Mouse (Mus musculus): ENCODE data around the gene Trp53.
"Not testable (repeated sequence)": the region's sequence is repeated elsewhere in the genome, so short reads cannot be mapped to it uniquely, and the experiment has no call there.

The Trp53 gene

DNA sequence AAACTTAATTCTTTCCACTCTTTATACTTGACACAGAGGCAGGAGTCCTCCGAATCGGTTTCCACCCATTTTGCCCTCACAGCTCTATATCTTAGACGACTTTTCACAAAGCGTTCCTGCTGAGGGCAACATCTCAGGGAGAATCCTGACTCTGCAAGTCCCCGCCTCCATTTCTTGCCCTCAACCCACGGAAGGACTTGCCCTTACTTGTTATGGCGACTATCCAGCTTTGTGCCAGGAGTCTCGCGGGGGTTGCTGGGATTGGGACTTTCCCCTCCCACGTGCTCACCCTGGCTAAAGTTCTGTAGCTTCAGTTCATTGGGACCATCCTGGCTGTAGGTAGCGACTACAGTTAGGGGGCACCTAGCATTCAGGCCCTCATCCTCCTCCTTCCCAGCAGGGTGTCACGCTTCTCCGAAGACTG is at the start of gene Trp53, which contains the start of gene Wrap53:
Trp53 (plus strand) TSS at position 269 of the 424 bp plus-strand sequence.
Wrap53 (minus strand) TSS at position 165 of the 424 bp plus-strand sequence.
- in situ Hi-C loops (cut with MseI, MboI): no loop called here

DNA sequence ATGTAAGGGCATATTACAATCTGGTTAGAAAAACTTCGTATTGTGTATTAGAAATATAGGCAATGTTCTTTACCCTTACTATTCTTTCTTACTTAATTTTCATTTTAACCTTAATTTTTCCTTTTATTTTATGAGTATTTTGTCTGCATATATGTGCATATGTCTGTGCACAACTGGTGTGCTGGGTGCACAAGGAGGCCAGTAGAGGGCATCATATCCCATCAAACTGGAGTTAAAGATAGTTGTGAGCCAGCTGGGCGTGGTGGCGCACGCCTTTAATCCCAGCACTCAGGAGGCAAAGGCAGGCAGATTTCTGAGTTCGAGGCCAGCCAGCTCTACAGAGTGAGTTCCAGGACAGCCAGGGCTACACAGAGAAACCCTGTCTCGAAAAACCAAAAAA is 49.4 kb upstream of the Trp53 start:
- in situ Hi-C loops (cut with MseI, MboI): loop anchor here in 1 of 2 experiments (10.0 kb wide), 1 partner anchor 84 kb away; the partner anchor contains the start of gene Shbg

- in situ Hi-C loops (cut with MseI, MboI): loop anchor here in 1 of 2 experiments (10.0 kb wide), 1 partner anchor 82 kb away; the partner anchor contains the start of gene Shbg
These were observed 47.5 kb upstream of the Trp53 start for GRCm38 (mm10) chr11:69532480-69533150.

GRCm38 (mm10) chr11:69534990-69535389 is 45.2 kb upstream of the Trp53 start:
- in situ Hi-C loops (cut with MseI, MboI): loop anchor here (5.0 to 10.0 kb wide), 3 partner anchors 42 to 80 kb away; partner anchors contain the start of genes Atp1b2 (in 1 of the 2) and Shbg (in 1 of the 2)

GRCm38 (mm10) chr11:69540700-69541099 is 39.5 kb upstream of the Trp53 start:
- in situ Hi-C loops (cut with MseI, MboI): no loop called here

DNA sequence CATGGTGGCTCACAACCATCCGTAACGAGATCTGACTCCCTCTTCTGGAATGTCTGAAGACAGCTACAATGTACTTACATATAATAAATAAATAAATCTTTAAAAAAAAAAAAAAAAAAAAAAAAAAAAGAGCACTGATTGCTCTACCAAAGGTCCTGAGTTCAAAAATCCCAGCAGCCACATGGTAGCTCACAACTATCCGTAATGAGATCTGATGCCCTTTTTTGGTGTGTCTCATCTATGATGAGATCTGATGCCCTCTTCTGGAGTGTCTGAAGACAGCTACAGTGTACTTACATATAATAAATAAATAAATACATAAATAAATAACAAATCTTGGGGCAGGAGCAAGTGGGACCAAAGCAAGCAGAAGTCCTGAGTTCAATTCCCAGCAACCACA is 38.4 kb upstream of the Trp53 start:
- in situ Hi-C loops (cut with MseI, MboI): not testable (repeated sequence)

DNA sequence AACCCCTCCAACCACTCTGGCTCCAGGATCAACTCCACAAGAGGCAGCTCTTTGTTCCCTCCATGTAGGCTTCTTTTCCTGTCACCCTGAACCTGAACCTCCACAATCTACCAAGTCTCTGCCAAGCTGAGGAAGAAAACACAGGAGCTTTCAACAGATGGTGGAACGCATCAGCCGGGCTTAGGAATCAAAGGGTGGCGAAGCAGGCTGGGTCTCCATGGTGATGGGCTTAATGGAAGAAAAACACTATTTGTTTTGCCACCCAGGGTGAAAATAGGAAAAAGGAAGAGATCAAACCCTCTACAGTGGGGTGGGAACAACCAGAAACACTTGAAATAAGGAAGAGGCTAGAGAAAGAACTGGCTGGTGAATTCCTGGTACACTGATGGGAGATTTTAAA is 36.6 kb upstream of the Trp53 start:
- in situ Hi-C loops (cut with MseI, MboI): no loop called here

GRCm38 (mm10) chr11:69545957-69546356 is 34.2 kb upstream of the Trp53 start:
- in situ Hi-C loops (cut with MseI, MboI): no loop called here

GRCm38 (mm10) chr11:69546423-69547053 is 33.6 kb upstream of the Trp53 start:
- in situ Hi-C loops (cut with MseI, MboI): no loop called here

- in situ Hi-C loops (cut with MseI, MboI): no loop called here
These were observed 33.1 kb upstream of the Trp53 start for GRCm38 (mm10) chr11:69547071-69547470.

DNA sequence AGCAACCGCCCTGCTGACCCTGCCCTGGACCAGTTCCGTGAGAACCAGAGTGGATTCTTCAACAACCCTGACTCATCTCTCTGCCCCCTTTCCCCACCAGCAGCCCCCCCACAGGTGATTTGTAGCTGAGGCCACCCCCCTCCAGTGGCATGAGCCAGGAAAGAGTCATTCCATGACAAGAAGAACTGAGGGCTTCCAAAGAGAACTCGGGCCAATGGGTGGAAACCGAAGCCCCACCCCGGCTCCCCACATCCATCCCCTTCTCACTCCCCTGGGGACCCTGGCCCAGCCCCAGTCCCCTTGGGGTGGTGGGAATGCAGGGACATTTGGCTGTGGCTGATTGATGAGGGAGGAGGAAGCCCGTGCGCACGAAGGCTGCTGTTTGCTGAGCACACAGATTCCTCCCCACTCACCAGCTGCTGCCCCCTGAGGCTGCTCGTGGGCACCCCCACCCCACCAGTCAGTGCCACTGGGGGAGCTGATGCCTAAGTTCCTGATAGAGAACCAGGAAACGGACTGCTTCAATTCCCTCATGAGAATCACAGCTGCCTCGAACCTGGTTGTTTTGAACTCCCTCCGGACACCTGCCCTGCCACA is 31.0 kb upstream of the Trp53 start, which contains the start of gene Dnah2:
Dnah2 (minus strand) TSS at position 51 of the 597 bp plus-strand sequence.
- in situ Hi-C loops (cut with MseI, MboI): no loop called here

- in situ Hi-C loops (cut with MseI, MboI): no loop called here
These were observed 28.8 kb upstream of the Trp53 start for GRCm38 (mm10) chr11:69551310-69551709.

DNA sequence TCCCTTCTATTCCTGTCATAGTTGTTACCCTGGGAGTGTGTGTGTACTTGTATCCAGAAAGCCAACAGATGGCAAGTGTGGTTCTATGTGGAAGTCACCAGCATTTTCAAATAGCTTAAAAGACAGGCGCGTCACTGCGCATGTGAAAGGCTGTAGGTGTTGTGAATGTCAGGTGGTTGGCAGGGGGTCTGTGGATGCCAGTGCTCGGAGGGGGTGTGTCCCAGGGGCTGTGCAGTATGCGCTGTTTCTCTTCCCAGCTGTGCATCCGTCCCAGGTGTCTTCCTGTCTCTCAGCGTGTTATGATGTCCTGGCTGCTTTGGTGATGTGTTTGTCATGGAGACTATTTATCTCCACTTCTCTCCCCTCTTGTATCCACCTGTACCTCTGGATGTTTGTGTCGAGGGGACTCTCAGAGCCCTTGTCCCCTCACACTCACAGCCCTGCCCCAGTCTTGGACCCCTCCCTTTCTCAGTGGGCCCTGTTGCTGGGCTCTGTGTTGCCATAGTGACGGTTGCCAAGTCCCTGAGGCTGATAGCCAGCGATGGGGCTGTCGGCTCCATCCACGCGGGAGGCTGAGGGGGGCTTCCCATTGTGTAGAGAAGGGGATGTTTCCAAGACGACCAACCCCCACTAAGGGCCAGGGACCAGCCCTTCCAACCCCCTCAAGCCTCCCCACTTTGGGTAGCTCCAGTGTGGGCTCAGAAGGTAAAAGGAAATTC is 27.4 kb upstream of the Trp53 start:
- in situ Hi-C loops (cut with MseI, MboI): no loop called here

DNA sequence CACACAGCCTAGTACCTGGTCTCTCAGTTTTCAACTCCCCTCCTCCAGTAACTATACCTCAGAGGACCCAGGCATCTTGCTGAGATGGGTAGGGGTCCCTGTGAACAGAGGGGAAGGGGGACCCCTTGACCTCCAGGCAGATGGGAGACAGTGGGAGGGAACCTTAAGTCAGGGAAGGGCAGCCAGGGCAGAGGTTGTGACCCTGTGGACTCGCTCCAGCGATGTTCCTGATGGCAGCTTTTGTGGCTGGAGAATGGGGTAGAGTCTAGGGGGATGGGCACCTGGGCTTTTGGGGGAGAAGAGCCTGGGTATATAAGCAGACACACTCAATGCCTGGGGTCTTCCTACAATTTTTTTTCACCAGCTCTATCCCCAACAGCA is 26.8 kb upstream of the Trp53 start:
- in situ Hi-C loops (cut with MseI, MboI): no loop called here

DNA sequence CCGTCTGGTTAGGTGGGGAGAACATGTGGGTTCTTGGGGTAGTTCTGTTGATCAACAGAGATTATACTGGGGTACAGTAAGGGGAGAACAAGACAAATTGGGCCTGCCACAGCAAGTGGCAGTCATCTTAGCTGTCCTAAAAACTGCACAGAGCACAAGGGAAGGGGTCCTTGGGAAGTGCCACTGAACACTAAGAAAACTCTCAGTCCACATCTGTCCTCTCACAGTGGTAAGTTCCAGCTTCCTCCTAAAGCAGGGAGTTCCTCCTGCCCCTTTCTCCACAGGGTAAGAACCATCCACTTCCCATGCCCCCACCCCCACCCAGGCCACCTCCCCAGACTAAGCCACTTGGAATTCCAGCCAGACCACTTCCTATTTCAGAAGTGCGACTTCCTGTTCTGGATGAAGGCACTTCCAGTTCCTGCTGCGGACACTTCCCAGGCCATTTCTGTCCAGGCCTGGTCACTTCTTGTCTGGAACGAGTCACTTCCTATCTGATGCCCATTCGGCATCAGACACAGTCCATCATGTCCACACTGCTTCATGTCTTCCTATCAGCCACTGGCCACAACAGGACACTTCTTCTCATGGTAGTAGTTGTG is 25.5 kb upstream of the Trp53 start:
- in situ Hi-C loops (cut with MseI, MboI): no loop called here

DNA sequence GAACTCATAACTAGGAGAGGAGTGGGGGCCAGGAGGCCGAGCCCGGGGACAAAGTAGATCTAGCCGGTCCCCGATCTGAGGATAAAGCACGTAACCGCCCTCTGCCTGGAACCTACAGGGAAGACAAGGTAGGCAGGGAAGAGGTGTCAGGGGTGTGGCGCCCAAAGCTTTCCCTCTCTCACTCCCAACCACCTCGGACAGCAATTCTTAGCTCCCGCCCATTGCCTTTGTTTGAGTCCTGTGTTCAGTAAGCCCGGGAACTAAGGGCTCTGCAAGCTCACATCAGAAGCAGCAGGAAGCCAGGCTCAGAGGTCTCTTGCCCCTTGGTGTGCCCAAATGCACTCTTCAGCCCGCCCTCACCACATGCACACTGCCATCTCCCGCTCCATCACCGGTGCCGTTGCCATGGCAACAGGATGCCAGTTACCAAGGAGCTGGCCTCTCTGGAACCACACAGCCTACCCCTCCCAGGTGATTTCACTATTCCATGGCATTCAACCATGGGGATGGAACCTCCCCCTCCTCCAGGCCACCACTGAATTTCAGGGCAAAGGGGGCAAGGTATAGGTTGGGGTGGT is 22.7 kb upstream of the Trp53 start:
- in situ Hi-C loops (cut with MseI, MboI): no loop called here

DNA sequence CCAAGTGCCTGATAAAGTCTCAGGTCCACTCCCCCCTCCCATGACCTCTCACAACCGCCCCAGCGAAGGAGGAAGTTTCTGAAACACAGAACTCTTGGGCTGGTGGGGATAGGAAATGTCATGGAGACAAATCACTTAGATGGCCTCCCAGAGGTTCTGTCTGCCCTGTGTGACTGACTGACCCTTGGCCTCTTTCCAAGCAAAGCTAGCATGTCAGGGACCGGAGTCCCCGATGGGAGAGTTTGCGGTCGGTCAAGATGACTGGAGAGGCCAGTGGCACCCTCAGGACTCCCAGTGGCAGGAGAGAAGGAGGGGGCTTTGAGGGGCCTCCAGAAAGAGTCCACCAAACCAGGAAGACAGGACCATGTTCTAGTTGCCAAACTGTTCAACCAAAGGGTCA is 21.4 kb upstream of the Trp53 start:
- in situ Hi-C loops (cut with MseI, MboI): no loop called here

- in situ Hi-C loops (cut with MseI, MboI): no loop called here
These were observed 21.0 kb upstream of the Trp53 start for GRCm38 (mm10) chr11:69559183-69559582.

GRCm38 (mm10) chr11:69559851-69560765 is 20.1 kb upstream of the Trp53 start, which contains the start of gene Efnb3:
Gene Efnb3, minus strand, starts transcription at chr11:69560205.
- in situ Hi-C loops (cut with MseI, MboI): no loop called here
